Mouse (Mus musculus) stomach, embryonic 14.5 days (tissue): ENCODE data around the gene Cyb5b. TPM values are rescaled to one million over a fixed set of nuclear protein-coding genes. Genes with fewer than 3 reads are reported as not detected.
"Not testable (repeated sequence)": the region's sequence is repeated elsewhere in the genome, so short reads cannot be mapped to it uniquely, and the experiment has no call there.

Experiments used
- ATAC-seq: fragments of 200-750 bp; cut with Nextera tagmentation; 2 replicates; pipeline ENCODE4 v1.8.0; 2017; ENCODE audit warnings: low read depth, moderate TSS enrichment; ENCODE audit not compliant: insufficient number of reproducible peaks, insufficient read depth, low FRiP score
- H3K27ac ChIP-seq: fragments of 300-500 bp; sonication (generic); 2 replicates; pipeline ENCODE4 v1.5.1; 2014; ENCODE audit warnings: mild to moderate bottlenecking, low read length, moderate library complexity, mixed read lengths
- H3K27me3 ChIP-seq: fragments of 300-500 bp; sonication (generic); 2 replicates; pipeline ENCODE4 v1.6.1; 2014; ENCODE audit warnings: low read length, control low read depth, mixed read lengths; ENCODE audit not compliant: control insufficient read depth, insufficient read depth
- H3K36me3 ChIP-seq: fragments of 300-500 bp; sonication (generic); 2 replicates; pipeline ENCODE4 v1.6.1; 2014; ENCODE audit warnings: mild to moderate bottlenecking, control low read depth, low read length, moderate library complexity, mixed read lengths; ENCODE audit not compliant: control insufficient read depth, insufficient read depth
- H3K4me1 ChIP-seq: fragments of 300-500 bp; sonication (generic); 2 replicates; pipeline ENCODE4 v1.6.1; 2014; ENCODE audit warnings: low read length, control low read depth, mixed read lengths; ENCODE audit not compliant: control insufficient read depth, insufficient read depth
- H3K4me2 ChIP-seq: fragments of 300-500 bp; sonication (generic); replicated peaks from 2 replicates; pipeline ENCODE4 v1.6.1; 2014; ENCODE audit warnings: low read depth, low read length, control low read depth
- H3K4me3 ChIP-seq: fragments of 300-500 bp; sonication (generic); 2 replicates; pipeline ENCODE4 v1.5.1; 2014; ENCODE audit warnings: low read depth, low read length, control low read depth
- H3K9ac ChIP-seq: fragments of 300-500 bp; sonication (generic); replicated peaks from 2 replicates; pipeline ENCODE4 v1.6.1; 2014; ENCODE audit warnings: low read depth, mild to moderate bottlenecking, control low read depth, low read length, moderate library complexity, mixed read lengths
- H3K9me3 ChIP-seq: fragments of 300-500 bp; sonication (generic); 2 replicates; pipeline ENCODE4 v1.6.1; 2016; ENCODE audit warnings: low read depth, low read length, control low read depth; ENCODE audit not compliant: control insufficient read depth
- WGBS: fragments of 180-500 bp; shearing (Covaris S2); extraction: QIAGEN DNeasy Blood & Tissue Kit; methylation state at CpG from one replicate; pipeline ENCODE4 v1.1.7; 2014; 5-methylcytosine and 5-hydroxymethylcytosine counted together
- polyA plus RNA-seq: library from polyadenylated mRNA; unstranded; fragments of >200 nt; fragmentation: Nextera tagmentation; extraction: Ambion mirVana; gene quantifications from 2 replicates; pipeline ENCODE4 v1.2.1, GENCODE M21; 2014

Gene Cyb5b
- polyA plus RNA-seq, 1 experiment from 2014 or later: 89.6 TPM

GRCm38 (mm10) chr8:107217230-107217629, 66.8 kb downstream of the Cyb5b start:
- H3K4me3 ChIP-seq, H3K9me3 ChIP-seq, H3K27me3 ChIP-seq, ATAC-seq, H3K36me3 ChIP-seq, H3K9ac ChIP-seq, H3K4me1 ChIP-seq, H3K4me2 ChIP-seq, H3K27ac ChIP-seq: not testable (repeated sequence)
- WGBS: 66% methylated on average over 7 of the region's 7 CpGs

- no peak for ATAC-seq
- no peaks in the 10 kb centered on the region for H3K9me3 ChIP-seq
- no peaks in the 10 kb centered on the region for H3K36me3 ChIP-seq
- no peaks in the 10 kb centered on the region for H3K4me1 ChIP-seq
- no peak overlapping the region for H3K4me3 ChIP-seq
- no peak overlapping the region for H3K27ac ChIP-seq
- no peak overlapping the region for H3K9ac ChIP-seq
- H3K27me3 ChIP-seq: no peaks in the 10 kb centered on the region
- WGBS: 86% methylated on average over 8 of the region's 8 CpGs
- H3K4me2 ChIP-seq: no peak overlapping the region
These were observed 67.7 kb downstream of the Cyb5b start for GRCm38 (mm10) chr8:107218091-107218490.

DNA sequence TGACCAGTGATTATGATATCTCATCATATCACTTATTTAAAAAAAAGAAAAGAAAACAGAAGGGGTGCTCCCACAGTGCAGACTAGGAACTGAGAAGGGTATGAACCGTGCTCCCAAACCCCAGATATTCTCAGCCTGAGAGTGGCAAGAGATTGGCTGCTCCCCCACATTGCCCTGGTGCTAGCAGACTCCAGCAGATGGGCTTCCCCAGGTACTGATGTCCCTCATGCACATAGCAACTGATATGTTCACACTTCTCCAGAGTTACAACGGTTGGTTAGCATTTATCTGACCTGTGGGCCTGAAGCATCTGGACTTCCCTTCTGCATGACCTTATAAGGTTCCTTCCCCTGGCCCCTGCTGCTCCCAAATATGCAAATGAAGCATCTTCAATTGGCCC, 68.6 kb downstream of the Cyb5b start:
- ATAC-seq: no peak
- Histone ChIP-seq H3K9me3 (no peaks in the 10 kb centered on the region), H3K4me2 (no peak overlapping the region), H3K36me3 (no peaks in the 10 kb centered on the region), H3K4me1 (no peaks in the 10 kb centered on the region), H3K27me3 (no peaks in the 10 kb centered on the region), H3K9ac (no peak overlapping the region), H3K27ac (no peak overlapping the region), H3K4me3 (no peak overlapping the region)
- 79% methylated on average over 2 of the region's 2 CpGs for WGBS

DNA sequence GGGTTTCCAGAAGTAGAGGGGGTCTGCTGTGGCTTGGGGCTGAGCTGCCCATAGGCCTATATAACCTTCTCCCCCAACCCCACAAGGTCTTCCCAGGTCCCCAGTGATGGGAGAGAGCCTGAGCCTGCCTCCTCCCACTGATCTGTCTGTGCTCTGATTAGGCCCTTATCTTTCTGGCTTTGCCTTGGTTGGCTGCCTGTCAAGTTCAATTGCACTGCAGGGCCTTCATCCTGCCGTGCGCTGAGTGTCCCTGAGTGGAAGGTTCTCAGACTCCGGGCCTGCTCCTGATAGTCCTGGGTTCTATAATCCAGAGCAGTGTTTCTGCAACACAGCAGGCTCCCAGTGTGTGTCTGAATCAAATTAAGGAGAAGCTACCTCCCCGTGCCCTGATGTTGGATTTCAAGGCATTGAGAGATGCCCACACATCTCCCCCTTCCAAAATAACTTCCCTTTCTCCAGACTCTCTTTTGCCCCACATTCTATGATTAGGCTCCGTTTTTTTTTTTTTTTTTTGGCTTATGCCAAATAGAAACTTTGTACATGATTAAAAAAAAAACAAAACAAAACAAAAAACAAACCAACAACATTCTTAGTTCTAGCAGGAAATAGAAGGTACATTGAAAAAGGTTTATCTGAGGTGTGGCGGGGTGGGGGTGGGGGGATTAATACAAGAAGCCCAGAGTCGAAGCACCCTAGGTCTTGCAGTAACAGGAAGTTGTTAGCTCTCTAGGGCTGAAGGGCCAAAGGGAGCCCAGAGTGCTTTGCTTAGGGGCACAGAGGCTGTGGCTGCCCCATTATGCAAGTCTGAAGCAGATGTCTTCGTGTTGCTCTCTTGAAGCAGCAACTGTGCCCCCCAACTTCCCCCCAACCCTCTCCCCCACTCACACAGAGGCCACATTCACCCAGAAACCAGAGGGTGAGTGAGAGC, 71.7 kb downstream of the Cyb5b start:
- H3K9me3 ChIP-seq: no peaks in the 10 kb centered on the region
- ATAC-seq: no peak
- no peak overlapping the region for H3K4me3 ChIP-seq
- H3K27ac ChIP-seq: no peak overlapping the region
- 48% methylated on average over 8 of the region's 8 CpGs for WGBS
- H3K36me3 ChIP-seq: no peaks in the 10 kb centered on the region
- H3K4me1 ChIP-seq: no peaks in the 10 kb centered on the region
- no peak overlapping the region for H3K4me2 ChIP-seq
- no peaks in the 10 kb centered on the region for H3K27me3 ChIP-seq
- no peak overlapping the region for H3K9ac ChIP-seq

GRCm38 (mm10) chr8:107226183-107226582, 75.7 kb downstream of the Cyb5b start:
- ATAC-seq: no peak
- Histone ChIP-seq H3K27me3 (no peaks in the 10 kb centered on the region), H3K36me3 (no peaks in the 10 kb centered on the region), H3K9me3 (no peaks in the 10 kb centered on the region), H3K4me1 (no peaks in the 10 kb centered on the region), H3K9ac (no peak overlapping the region), H3K4me2 (no peak overlapping the region), H3K27ac (no peak overlapping the region), H3K4me3 (no peak overlapping the region)
- 24% methylated on average over 9 of the region's 9 CpGs for WGBS

GRCm38 (mm10) chr8:107227011-107227626, 76.7 kb downstream of the Cyb5b start:
- Histone ChIP-seq H3K9ac (no peak overlapping the region), H3K4me1 (no peaks in the 10 kb centered on the region), H3K9me3 (no peaks in the 10 kb centered on the region), H3K4me2 (no peak overlapping the region), H3K36me3 (no peaks in the 10 kb centered on the region), H3K27ac (no peak overlapping the region), H3K27me3 (no peaks in the 10 kb centered on the region), H3K4me3 (no peak overlapping the region)
- WGBS: 45% methylated on average over 11 of the region's 11 CpGs
- ATAC-seq: no peak

DNA sequence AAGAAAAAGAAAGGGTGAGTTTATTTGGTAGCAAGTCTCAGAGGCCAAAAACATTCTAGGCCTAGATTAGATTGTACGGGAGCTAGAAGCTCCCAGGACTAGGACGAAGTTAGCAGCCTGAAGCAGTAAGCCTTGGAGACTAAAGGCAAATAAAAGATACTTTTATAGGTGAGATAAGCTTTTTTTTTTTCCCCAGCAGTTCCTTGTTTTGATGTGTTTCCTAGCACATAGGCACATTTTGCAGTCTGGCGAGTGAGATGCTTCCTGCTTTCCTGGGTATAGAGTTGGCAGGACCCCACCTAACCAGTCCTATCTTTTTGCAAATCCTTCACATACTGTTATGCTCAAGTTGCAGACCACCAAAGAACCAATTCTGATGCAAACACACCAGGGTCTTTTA, 82.8 kb downstream of the Cyb5b start:
- Histone ChIP-seq H3K4me1 (no peaks in the 10 kb centered on the region), H3K9ac (no peak overlapping the region), H3K27ac (no peak overlapping the region), H3K4me2 (no peak overlapping the region), H3K27me3 (no peaks in the 10 kb centered on the region), H3K4me3 (no peak overlapping the region), H3K9me3 (no peaks in the 10 kb centered on the region), H3K36me3 (no peaks in the 10 kb centered on the region)
- WGBS: 91% methylated on average over 3 of the region's 3 CpGs
- ATAC-seq: no peak

DNA sequence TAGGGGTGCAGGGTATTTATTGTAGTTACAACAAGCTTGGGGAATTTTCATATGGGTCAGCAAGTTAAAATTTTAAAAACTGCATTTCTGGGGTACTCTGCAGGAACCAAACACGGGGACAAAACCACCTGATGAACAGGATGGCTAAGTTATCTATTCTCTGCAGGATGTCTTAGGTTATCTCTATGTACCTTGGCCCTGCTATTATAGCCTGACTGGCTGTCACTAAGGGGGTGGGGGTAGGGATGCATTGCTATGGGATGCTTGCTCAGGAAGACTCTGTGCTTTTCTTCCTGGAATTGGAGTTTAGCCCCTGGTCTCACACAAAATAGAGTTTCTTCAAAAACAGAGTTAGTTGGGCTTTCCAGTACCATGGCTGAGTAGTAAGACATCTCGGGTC, 83.3 kb downstream of the Cyb5b start:
- Histone ChIP-seq H3K4me3 (no peak overlapping the region), H3K9me3 (no peaks in the 10 kb centered on the region), H3K4me2 (no peak overlapping the region), H3K36me3 (no peaks in the 10 kb centered on the region), H3K27ac (no peak overlapping the region), H3K27me3 (no peaks in the 10 kb centered on the region), H3K9ac (no peak overlapping the region), H3K4me1 (no peaks in the 10 kb centered on the region)
- 74% methylated on average over 2 of the region's 2 CpGs for WGBS
- ATAC-seq: no peak
